Mouse (Mus musculus) C2C12 (cell line): Measurements from ENCODE around the gene Limch1. TPM values are rescaled to one million over a fixed set of nuclear protein-coding genes. Genes with fewer than 3 reads are reported as not detected.

Experiments used
- H3K27me3 ChIP-seq: one replicate; pipeline ENCODE4 v1.6.1; 2011; ENCODE audit not compliant: control insufficient read depth, insufficient read depth, insufficient read length
- H3K36me3 ChIP-seq: one replicate; pipeline ENCODE4 v1.6.1; 2011; ENCODE audit not compliant: control insufficient read depth, insufficient read depth
- H3K4me3 ChIP-seq: one replicate; pipeline ENCODE4 v1.5.1; 2011; ENCODE audit warnings: mild to moderate bottlenecking, control low read depth; ENCODE audit not compliant: poor library complexity, insufficient read depth, severe bottlenecking
- H3K79me2 ChIP-seq: one replicate; pipeline ENCODE4 v1.6.1; 2011; ENCODE audit not compliant: control insufficient read depth, insufficient read depth
- H3K79me3 ChIP-seq: one replicate; pipeline ENCODE4 v1.6.1; 2011; ENCODE audit warnings: low read depth, control low read depth
- H3ac ChIP-seq: one replicate; pipeline ENCODE3; 2011; ENCODE audit warnings: low read depth; ENCODE audit not compliant: control insufficient read depth, insufficient read length
- CEBPB ChIP-seq: IDR thresholded peaks from one replicate; pipeline ENCODE4 v1.6.1; 2011; ENCODE audit warnings: low read depth, mild to moderate bottlenecking, control low read depth, moderate library complexity
- CTCF ChIP-seq: IDR thresholded peaks from one replicate; pipeline ENCODE4 v1.5.1; 2011; ENCODE audit not compliant: control insufficient read depth, insufficient read depth, insufficient read length
- FOSL1 ChIP-seq: IDR thresholded peaks from one replicate; pipeline ENCODE4 v1.8.0; 2011; ENCODE audit warnings: mild to moderate bottlenecking, low read length; ENCODE audit not compliant: poor library complexity, insufficient read depth, severe bottlenecking
- MAX ChIP-seq: IDR thresholded peaks from one replicate; pipeline ENCODE4 v1.6.1; 2011; ENCODE audit warnings: mild to moderate bottlenecking, control low read depth
- MYOD1 ChIP-seq: IDR thresholded peaks from one replicate; pipeline ENCODE4 v1.6.1; 2011; ENCODE audit warnings: low read depth; ENCODE audit not compliant: control insufficient read depth, insufficient read length
- MYOG ChIP-seq: IDR thresholded peaks from one replicate; pipeline ENCODE4 v1.6.1; 2011; ENCODE audit not compliant: control insufficient read depth, insufficient read length; ENCODE audit errors: extremely low read depth
- USF1 ChIP-seq: IDR thresholded peaks from one replicate; pipeline ENCODE4 v1.6.1; 2011; ENCODE audit warnings: low read depth, mild to moderate bottlenecking, control low read depth, moderate library complexity
- polyA plus RNA-seq: library from polyadenylated mRNA; unstranded; fragments of >200 nt; fragmentation: generic; extraction: Trizol; gene quantifications from one replicate; pipeline ENCODE4 v1.2.1, GENCODE M21; 2012; ENCODE audit warnings: missing spikeins

Limch1 gene
- polyA plus RNA-seq, 1 experiment, result not detected

DNA sequence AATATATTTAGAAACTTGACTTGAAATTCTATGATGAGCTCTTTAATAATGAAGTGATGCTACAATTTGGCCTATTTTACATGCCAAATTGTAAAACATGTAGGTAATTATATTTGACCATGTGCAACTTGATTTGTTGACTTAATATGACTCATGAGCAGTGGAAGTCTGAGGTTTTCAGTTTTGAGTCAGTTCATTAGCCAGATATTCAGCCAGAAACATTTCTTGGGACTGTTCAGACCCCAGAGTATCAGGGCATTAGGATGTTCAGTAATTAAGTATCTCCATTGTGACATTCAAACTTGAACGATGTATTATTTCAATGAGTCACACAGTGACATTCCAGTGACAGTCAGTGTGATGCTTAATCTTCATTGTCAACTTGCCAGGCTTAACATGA lies 35.9 kb downstream of the Limch1 start:
- H3K27me3 ChIP-seq, result no peaks in the 10 kb centered on the region
- no peaks in the 10 kb centered on the region for H3K36me3 ChIP-seq
- no peak overlapping the region for H3ac ChIP-seq
- H3K79me2 ChIP-seq, result no peaks in the 10 kb centered on the region
- H3K4me3 ChIP-seq, result no peak overlapping the region
- no peaks in the 10 kb centered on the region for H3K79me3 ChIP-seq
- TF ChIP-seq CTCF (no peak), MAX (no peak), MYOD1 (no peak), CEBPB (no peak)

- no peak for TF ChIP-seq CEBPB
- TF ChIP-seq MYOG, result no peak
- no peak for TF ChIP-seq FOSL1
- no peak for TF ChIP-seq USF1
- no peak for TF ChIP-seq MYOD1
- TF ChIP-seq CTCF, result no peak
- no peak for TF ChIP-seq MAX
- no peak overlapping the region for H3K4me3 ChIP-seq
- H3K36me3 ChIP-seq, result no peaks in the 10 kb centered on the region
- H3K79me3 ChIP-seq, result no peaks in the 10 kb centered on the region
- H3K27me3 ChIP-seq, result no peaks in the 10 kb centered on the region
- H3K79me2 ChIP-seq, result no peaks in the 10 kb centered on the region
- no peak overlapping the region for H3ac ChIP-seq
Observed at GRCm38 (mm10) chr5:66782851-66783250, 37.2 kb downstream of the Limch1 start.

DNA sequence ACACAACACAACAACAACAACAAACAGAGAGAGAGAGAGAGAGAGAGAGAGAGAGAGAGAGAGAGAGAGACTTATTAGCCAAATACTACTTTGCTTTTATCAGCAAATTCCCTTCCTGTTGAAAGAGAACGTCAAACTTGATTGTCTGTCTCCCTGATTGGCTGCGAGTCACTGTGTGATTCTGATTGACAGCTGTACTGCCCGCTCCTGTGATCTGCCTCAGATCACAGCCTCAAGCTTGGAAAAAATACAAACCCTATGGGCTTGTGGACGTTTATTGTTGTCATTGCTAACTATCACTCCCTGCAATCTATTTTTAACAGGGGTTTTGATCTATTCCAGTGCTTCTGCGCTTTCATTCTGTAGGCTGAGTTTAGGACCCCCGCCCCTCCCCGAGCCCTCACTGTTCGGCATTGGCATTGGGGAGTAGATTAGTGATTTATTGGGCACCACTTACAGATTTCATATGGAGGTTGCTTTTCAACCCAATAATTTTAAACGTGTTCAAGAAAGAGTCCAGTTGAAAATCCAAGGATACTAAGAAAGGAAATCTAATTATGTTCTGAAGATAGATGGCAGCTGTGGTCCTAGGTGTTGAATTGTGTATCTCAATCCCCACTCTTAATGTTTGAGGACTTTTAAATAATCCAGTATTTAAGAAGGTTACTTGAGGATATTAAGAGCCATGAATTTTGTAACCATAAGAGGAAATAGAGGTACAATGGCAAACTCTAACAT lies 39.2 kb downstream of the Limch1 start:
- no peak overlapping the region for H3K4me3 ChIP-seq

GRCm38 (mm10) chr5:66785995-66786620 lies 40.5 kb downstream of the Limch1 start:
- H3K27me3 ChIP-seq, result no peaks in the 10 kb centered on the region

More for the DNA sequence above, 39.2 kb downstream of the Limch1 start:
- H3K79me2 ChIP-seq, result no peaks in the 10 kb centered on the region
- H3K36me3 ChIP-seq, result no peaks in the 10 kb centered on the region
- TF ChIP-seq MYOG (no peak), MAX (no peak)
- no peaks in the 10 kb centered on the region for H3K79me3 ChIP-seq
- H3K27me3 ChIP-seq, result no peaks in the 10 kb centered on the region
- no peak overlapping the region for H3ac ChIP-seq

DNA sequence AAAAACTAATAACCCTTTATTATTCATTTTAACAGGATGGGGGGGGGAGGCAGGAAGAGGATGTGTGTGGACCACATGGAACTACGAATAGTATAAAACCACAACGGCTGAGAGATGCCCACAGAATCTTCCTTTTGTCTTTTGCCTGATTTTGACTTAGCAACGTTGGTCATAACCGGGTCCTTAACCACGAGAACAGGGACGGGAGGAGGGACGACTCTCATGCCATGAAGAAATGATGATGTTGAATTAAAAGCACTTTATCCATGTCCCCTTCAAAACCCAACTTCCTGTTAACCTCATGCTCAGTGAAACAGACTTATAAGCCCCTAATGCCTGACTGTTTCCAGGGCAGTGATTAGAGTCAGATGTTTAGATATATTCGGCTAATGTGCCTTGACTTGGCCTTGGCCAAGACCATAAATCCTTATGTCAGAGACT lies 41.0 kb downstream of the Limch1 start:
- Histone ChIP-seq H3K27me3 (no peaks in the 10 kb centered on the region), H3K79me3 (no peaks in the 10 kb centered on the region), H3K4me3 (no peak overlapping the region), H3K36me3 (no peaks in the 10 kb centered on the region), H3K79me2 (no peaks in the 10 kb centered on the region), H3ac (no peak overlapping the region)
- TF ChIP-seq FOSL1, result no peak
- no peak for TF ChIP-seq MYOD1
- TF ChIP-seq MAX, result no peak
- TF ChIP-seq CEBPB, result no peak
- TF ChIP-seq MYOG, result no peak
- TF ChIP-seq USF1, result no peak
- TF ChIP-seq CTCF, result no peak

More at GRCm38 (mm10) chr5:66785995-66786620, 40.5 kb downstream of the Limch1 start:
- TF ChIP-seq CTCF (no peak), MYOD1 (no peak), MYOG (no peak), CEBPB (no peak)
- no peaks in the 10 kb centered on the region for H3K79me2 ChIP-seq
- no peak overlapping the region for H3ac ChIP-seq
- H3K4me3 ChIP-seq, result no peak overlapping the region
- H3K79me3 ChIP-seq, result no peaks in the 10 kb centered on the region
- H3K36me3 ChIP-seq, result no peaks in the 10 kb centered on the region

DNA sequence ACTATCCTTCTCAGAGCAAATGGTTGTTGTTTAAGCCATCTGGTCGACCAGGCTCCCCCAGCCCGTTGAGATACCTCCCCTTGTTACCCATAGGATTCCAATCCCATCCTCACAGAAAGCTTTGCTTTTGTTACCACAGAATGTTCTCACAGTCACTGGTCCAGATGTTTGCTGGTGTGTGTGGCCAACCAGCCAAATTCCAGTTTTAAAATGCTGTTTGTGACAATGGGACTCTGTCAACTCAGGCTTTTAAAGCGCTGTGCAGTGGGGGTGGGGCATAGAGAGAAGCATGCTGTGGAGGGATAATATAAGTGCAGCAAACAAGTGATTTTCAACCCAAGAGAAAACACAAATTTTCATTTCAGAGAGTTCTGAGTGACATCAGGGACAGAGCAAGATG lies 43.4 kb downstream of the Limch1 start:
- Histone ChIP-seq H3K79me2 (no peaks in the 10 kb centered on the region), H3K27me3 (no peaks in the 10 kb centered on the region), H3K79me3 (no peaks in the 10 kb centered on the region), H3K4me3 (no peak overlapping the region), H3ac (no peak overlapping the region), H3K36me3 (no peaks in the 10 kb centered on the region)
- TF ChIP-seq CEBPB (no peak), MAX (no peak), MYOG (no peak), USF1 (no peak)
